Mouse (Mus musculus) hindbrain, embryonic 15.5 days (tissue): ENCODE data around the gene Ralgapa2. TPM values are rescaled to one million over a fixed set of nuclear protein-coding genes. Genes with fewer than 3 reads are reported as not detected.

Experiments used
- ATAC-seq: fragments of 200-750 bp; cut with Nextera tagmentation; 2 replicates; pipeline ENCODE4 v1.8.0; 2017; ENCODE audit warnings: low read depth, moderate number of reproducible peaks, moderate TSS enrichment; ENCODE audit not compliant: low FRiP score
- H3K27ac ChIP-seq: fragments of 300-500 bp; sonication (generic); replicated peaks from 2 replicates; pipeline ENCODE4 v1.5.1; 2015; ENCODE audit warnings: mild to moderate bottlenecking, inconsistent platforms
- H3K27me3 ChIP-seq: fragments of 300-500 bp; sonication (generic); 2 replicates; pipeline ENCODE4 v1.6.1; 2015; ENCODE audit warnings: control low read depth, inconsistent platforms
- H3K36me3 ChIP-seq: fragments of 300-500 bp; sonication (generic); 2 replicates; pipeline ENCODE4 v1.6.1; 2015; ENCODE audit warnings: control low read depth, inconsistent platforms
- H3K4me1 ChIP-seq: fragments of 300-500 bp; sonication (generic); replicated peaks from 2 replicates; pipeline ENCODE4 v1.6.1; 2015; ENCODE audit warnings: control low read depth, inconsistent platforms
- H3K4me2 ChIP-seq: fragments of 300-500 bp; sonication (generic); 2 replicates; pipeline ENCODE4 v1.6.1; 2015; ENCODE audit warnings: moderate library complexity, mild to moderate bottlenecking, inconsistent platforms
- H3K4me3 ChIP-seq: fragments of 300-500 bp; sonication (generic); 2 replicates; pipeline ENCODE4 v1.5.1; 2015; ENCODE audit warnings: mild to moderate bottlenecking, inconsistent platforms
- H3K9ac ChIP-seq: fragments of 300-500 bp; sonication (generic); 2 replicates; pipeline ENCODE4 v1.6.1; 2015; ENCODE audit warnings: inconsistent platforms
- H3K9me3 ChIP-seq: fragments of 300-500 bp; sonication (generic); 2 replicates; pipeline ENCODE4 v1.6.1; 2016; ENCODE audit warnings: control low read depth, inconsistent platforms
- whole genome bisulfite sequencing: fragments of 180-500 bp; shearing (Covaris S2); methylation state at CpG from one replicate; pipeline ENCODE4 v1.1.7; 2015; 5-methylcytosine and 5-hydroxymethylcytosine counted together
- polyA plus RNA-seq: library from polyadenylated mRNA; unstranded; fragments of >200 nt; fragmentation: Nextera tagmentation; extraction: Ambion mirVana; gene quantifications from 2 replicates; pipeline ENCODE4 v1.2.1, GENCODE M21; 2015

Gene Ralgapa2
- polyA plus RNA-seq, 1 experiment from 2014 or later = 10.1 TPM

DNA sequence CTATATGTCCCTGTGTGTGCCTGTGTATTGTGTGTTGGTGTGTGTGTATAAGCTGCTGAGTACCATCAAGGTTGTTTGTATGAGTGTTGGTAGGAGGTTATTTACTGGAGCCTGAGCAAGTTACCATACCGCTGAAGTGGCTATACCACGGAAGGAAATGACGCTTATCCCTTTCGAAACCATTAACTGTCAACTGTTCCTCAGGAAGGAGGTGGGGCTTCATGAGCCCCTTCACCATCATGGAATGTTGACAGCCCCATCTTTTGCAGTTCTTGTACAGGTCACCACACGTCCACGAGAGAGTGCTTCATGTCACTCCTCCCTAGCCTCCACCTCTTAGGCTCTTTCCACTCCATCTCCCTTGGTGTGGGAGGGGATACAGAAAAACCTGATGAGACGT lies 314.2 kb downstream of the Ralgapa2 start:
- WGBS = 84% methylated on average over 7 of the region's 7 CpGs
- H3K36me3 ChIP-seq = no peaks in the 10 kb centered on the region

GRCm38 (mm10) chr2:146196126-146196525 lies 316.0 kb downstream of the Ralgapa2 start:
- WGBS = 84% methylated on average over 11 of the region's 11 CpGs
- no peaks in the 10 kb centered on the region for H3K36me3 ChIP-seq
- no peaks in the 10 kb centered on the region for H3K9me3 ChIP-seq
- no peak overlapping the region for H3K9ac ChIP-seq
- no peak overlapping the region for H3K4me3 ChIP-seq
- H3K4me1 ChIP-seq = no peaks in the 10 kb centered on the region
- H3K4me2 ChIP-seq = no peak overlapping the region
- H3K27ac ChIP-seq = no peak overlapping the region
- ATAC-seq = no peak
- H3K27me3 ChIP-seq = no peaks in the 10 kb centered on the region

More for the DNA sequence above, 314.2 kb downstream of the Ralgapa2 start:
- no peak for ATAC-seq
- H3K27me3 ChIP-seq = no peaks in the 10 kb centered on the region
- no peak overlapping the region for H3K4me3 ChIP-seq
- H3K9me3 ChIP-seq = no peaks in the 10 kb centered on the region
- no peak overlapping the region for H3K9ac ChIP-seq
- H3K4me2 ChIP-seq = no peak overlapping the region
- no peak overlapping the region for H3K27ac ChIP-seq
- no peaks in the 10 kb centered on the region for H3K4me1 ChIP-seq
